Mouse (Mus musculus): ENCODE results near the gene Hcn2.

DNA sequence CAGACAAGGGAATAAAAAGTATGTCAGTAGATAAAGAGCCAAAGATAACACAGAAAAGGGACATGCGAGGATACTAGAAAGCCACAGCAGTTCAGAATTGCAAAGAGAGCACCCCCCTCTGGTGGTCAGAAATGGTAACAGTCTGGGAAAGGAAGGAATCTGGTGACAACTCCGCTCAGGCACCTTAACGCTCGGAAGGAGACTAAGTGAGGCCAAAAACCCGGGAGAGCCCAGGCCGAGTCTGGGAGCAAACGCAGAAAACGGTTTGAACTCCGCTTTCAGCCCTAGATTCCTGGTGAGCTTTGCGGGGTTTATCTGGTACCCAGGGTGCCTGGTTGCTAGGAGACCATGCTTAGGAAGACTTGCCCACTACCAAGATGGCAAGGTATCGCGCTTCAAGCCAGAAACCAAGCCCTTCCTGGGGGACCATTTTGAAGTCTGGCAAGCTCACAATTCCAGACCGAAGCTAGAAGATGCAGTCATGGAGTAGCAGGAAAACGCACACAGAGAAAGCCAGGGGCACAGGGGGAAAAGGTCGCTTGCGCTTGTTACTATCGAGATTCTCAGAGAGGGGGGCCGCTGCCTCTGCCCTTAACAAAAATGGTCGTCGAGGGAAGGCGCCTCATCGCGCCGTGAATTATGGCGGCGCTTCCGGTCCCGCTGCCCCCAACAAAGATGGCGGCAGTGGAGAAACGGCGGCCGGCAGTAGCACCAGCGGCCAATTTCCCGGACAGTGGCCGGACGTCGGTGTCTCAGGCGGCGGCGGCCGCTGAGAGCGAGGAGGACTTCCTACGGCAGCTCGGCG lies 47.5 kb upstream of the Hcn2 start, which contains the start of gene Tpgs1:
- TF ChIP-seq CTCF (IDR thresholded peaks at IDR 0.05; ENCODE audit: low read depth, low read length) (peak; percentile 77), TAL1 (conservative IDR thresholded peaks at IDR 0.05; ENCODE audit: low read depth, low read length) (no peak)
